Mouse (Mus musculus) heart, adult 2 months (tissue): Measurements from ENCODE around the gene Galp. TPM values are rescaled to one million over a fixed set of nuclear protein-coding genes. Genes with fewer than 3 reads are reported as not detected.

Experiments used
- DNase-seq, 2 experiments: peaks; one replicate each; pipeline ENCODE4 v3.0.0; 2021
- H3K27ac ChIP-seq: fragments of 200-600 bp; 2 replicates; pipeline ENCODE4 v1.8.1; 2022
- H3K27me3 ChIP-seq: fragments of 200-500 bp; 2 replicates; pipeline ENCODE4 v1.6.1; 2012; ENCODE audit warnings: mild to moderate bottlenecking, low read length, inconsistent platforms, mixed read lengths; ENCODE audit not compliant: control insufficient read depth, insufficient read depth
- H3K36me3 ChIP-seq: fragments of 200-500 bp; 2 replicates; pipeline ENCODE4 v1.6.1; 2012; ENCODE audit warnings: low read length, inconsistent platforms; ENCODE audit not compliant: control insufficient read depth, insufficient read depth
- H3K4me1 ChIP-seq: fragments of 200-500 bp; 2 replicates; pipeline ENCODE4 v1.6.1; 2011; ENCODE audit warnings: low read length; ENCODE audit not compliant: control insufficient read depth, insufficient read depth
- H3K4me3 ChIP-seq: fragments of 200-600 bp; 2 replicates; pipeline ENCODE4 v1.8.1; 2022
- H3K79me2 ChIP-seq: fragments of 200-500 bp; replicated peaks from 2 replicates; pipeline ENCODE4 v1.6.1; 2012; ENCODE audit warnings: mild to moderate bottlenecking, inconsistent platforms, low read length, moderate library complexity, mixed read lengths; ENCODE audit not compliant: control insufficient read depth, insufficient read depth
- H3K9ac ChIP-seq: fragments of 200-500 bp; 2 replicates; pipeline ENCODE4 v1.6.1; 2012; ENCODE audit warnings: low read depth, mild to moderate bottlenecking, control low read depth, inconsistent platforms, low read length, mixed read lengths
- CTCF ChIP-seq: fragments of 200-600 bp; IDR thresholded peaks from 2 replicates; pipeline ENCODE4 v1.8.1; 2022; ENCODE audit warnings: antibody characterized with exemption, mild to moderate bottlenecking, moderate library complexity
- EP300 ChIP-seq: fragments of 200-500 bp; IDR thresholded peaks from 2 replicates; pipeline ENCODE4 v1.6.1; 2011; ENCODE audit warnings: low read depth, low read length, control low read depth; ENCODE audit not compliant: insufficient read depth
- POLR2A ChIP-seq: fragments of 200-500 bp; IDR thresholded peaks from 2 replicates; pipeline ENCODE4 v1.6.1; 2011; ENCODE audit warnings: mild to moderate bottlenecking, low read depth, low read length, control low read depth; ENCODE audit not compliant: insufficient read depth
- WGBS: fragments of 180-500 bp; shearing (Covaris S2); methylation state at CpG from one replicate; pipeline ENCODE4 v1.1.7; 2018; 5-methylcytosine and 5-hydroxymethylcytosine counted together
- intact Hi-C: fragments of 180-260 bp; cut with DNase I; formaldehyde crosslinking; loops from one replicate; pipeline ENCODE4 v1.15.1; 2025
- long read RNA-seq: library from polyadenylated mRNA; stranded (forward); transcript quantifications from one replicate; pipeline ENCODE4 v2.0.0, GENCODE M21; 2021
- polyA plus RNA-seq: library from polyadenylated mRNA; depleted of rRNA; stranded (reverse); fragments of >200 nt; gene quantifications from 2 replicates; pipeline ENCODE4 v1.2.3, GENCODE M21; 2012; rRNA removed
- total RNA-seq, 2 experiments: library from RNA; stranded (reverse); gene quantifications; 2 replicates each; pipeline ENCODE4 v1.2.3; 2021

The Galp gene
- not detected for total RNA-seq
- not detected in 2 replicates for polyA plus RNA-seq
- long read RNA-seq: 0 reads

DNA sequence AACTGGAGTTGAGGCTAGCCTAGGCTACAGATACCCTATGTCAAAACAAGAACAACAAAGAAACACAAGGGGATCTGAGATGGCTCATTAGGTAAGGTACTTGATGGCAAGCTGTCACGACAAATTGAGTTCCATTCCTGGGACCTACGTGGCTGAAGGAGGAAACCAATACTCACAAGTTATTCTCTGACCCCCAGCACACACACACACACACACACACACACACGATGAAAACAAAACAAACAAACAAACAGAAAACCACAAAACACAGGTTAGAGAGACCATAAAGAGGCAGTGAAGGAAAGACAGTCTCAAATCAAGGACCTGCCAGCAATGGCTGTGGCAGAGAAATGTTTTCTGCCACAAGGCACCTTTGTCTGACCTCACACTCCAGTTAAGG lies at the start of gene Galp:
Galp (plus strand) TSS at position 301 of the 400 bp plus-strand sequence.
- no peaks in the 10 kb centered on the region for H3K27me3 ChIP-seq
- TF ChIP-seq CTCF: no peak
- intact Hi-C loops: no loop called here
- no peak within 1 kb of the TSS for H3K27ac ChIP-seq
- 51% methylated on average over 3 of the region's 3 CpGs for WGBS
- no peak within 1 kb of the TSS for H3K9ac ChIP-seq
- no peaks in the 10 kb centered on the region for H3K4me1 ChIP-seq
- DNase-seq: no peak
- H3K79me2 ChIP-seq: no peaks in the 10 kb centered on the region
- H3K4me3 ChIP-seq: no peak within 1 kb of the TSS
- H3K36me3 ChIP-seq: no peaks in the 10 kb centered on the region

DNA sequence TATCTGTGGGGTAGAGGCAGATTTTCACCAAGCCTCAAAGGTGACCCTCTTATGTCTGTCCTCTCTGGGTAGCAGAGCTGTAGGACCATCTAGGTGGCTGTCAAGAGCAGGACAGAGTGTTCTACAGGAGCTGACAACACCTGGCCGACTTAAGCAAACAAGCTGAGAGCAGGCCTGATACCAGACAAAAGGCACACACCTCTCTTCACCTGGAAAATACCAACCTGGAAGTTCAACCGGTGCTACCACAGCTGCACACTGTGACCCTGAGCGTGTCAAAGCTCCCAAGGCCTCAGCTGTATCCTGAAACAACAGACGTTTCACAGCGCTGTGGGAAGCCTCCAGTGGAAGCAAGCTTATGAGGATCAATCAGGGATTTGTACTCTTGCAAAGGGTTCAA lies 49.2 kb upstream of the Galp start:
- Histone ChIP-seq H3K9ac (no peak overlapping the region), H3K36me3 (peaks cover 13% of the 10 kb centered on the region), H3K27me3 (no peaks in the 10 kb centered on the region), H3K27ac (peak overlapping the region; percentile 44), H3K79me2 (peaks cover 9% of the 10 kb centered on the region), H3K4me3 (no peak overlapping the region), H3K4me1 (peaks cover 51% of the 10 kb centered on the region)
- 30% methylated on average over 5 of the region's 5 CpGs for WGBS
- intact Hi-C loops: loop anchor here (10.0 kb wide), 1 partner anchor 1493 kb away; the partner anchor contains the start of gene Ppp6r1
- no peak for TF ChIP-seq CTCF
- TF ChIP-seq EP300: no peak
- no peak for TF ChIP-seq POLR2A
- DNase-seq: no peak

DNA sequence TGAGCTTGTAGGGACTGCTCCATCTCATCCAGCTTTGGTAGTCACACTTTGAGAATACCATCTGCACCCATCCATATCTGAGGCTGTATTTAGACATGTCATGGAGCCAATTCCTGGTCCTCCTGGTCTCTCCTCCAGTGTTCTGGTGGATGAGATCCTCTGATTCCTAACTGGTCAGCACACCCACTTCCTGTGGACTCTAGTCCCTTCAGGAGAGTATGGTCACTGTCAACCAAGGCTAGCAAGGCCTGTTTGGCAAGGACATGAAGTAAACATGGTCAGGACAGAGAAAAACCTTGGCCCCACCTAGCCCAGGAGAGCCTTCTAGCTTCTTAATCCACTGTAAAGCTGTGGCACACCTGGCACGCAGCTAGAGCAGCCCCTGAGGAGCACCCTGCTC lies 45.6 kb upstream of the Galp start:
- Histone ChIP-seq H3K36me3 (peaks cover 12% of the 10 kb centered on the region), H3K27ac (peak overlapping the region; percentile 57), H3K9ac (no peak overlapping the region), H3K4me1 (peaks cover 44% of the 10 kb centered on the region), H3K79me2 (peaks cover 8% of the 10 kb centered on the region), H3K27me3 (no peaks in the 10 kb centered on the region), H3K4me3 (no peak overlapping the region)
- intact Hi-C loops: no loop called here
- DNase-seq: no peak
- TF ChIP-seq CTCF (no peak), POLR2A (no peak), EP300 (no peak)
- 34% methylated on average over 1 of the region's 1 CpGs for WGBS

DNA sequence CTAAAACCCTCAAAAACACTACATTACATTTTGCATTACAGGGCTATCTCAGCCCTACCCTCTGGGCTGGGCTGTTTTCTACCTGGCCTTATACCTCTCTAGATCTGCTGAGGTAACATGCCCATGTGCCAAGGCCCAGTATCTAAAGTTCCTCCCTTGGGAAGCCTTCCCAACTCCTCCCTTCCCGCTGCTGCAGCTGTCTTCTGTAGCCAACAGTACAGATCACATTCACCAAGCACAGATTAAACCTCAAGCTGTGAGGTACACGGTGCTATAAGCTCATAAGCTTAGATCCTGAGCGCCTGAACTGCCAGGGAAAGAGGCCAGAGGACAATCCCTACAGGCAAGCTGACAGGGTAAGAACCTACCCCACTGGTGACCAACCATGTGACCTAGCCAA lies 44.9 kb upstream of the Galp start:
- intact Hi-C loops: no loop called here
- Histone ChIP-seq H3K27ac (peak overlapping the region; percentile 57), H3K27me3 (no peaks in the 10 kb centered on the region), H3K4me1 (peaks cover 43% of the 10 kb centered on the region), H3K9ac (no peak overlapping the region), H3K36me3 (peaks cover 12% of the 10 kb centered on the region), H3K4me3 (no peak overlapping the region), H3K79me2 (peaks cover 8% of the 10 kb centered on the region)
- 24% methylated on average over 3 of the region's 3 CpGs for WGBS
- peak in 1 of 2 experiments; percentile 26 for DNase-seq
- no peak for TF ChIP-seq POLR2A
- 0 out of 2 replicates have a peak, but pooled peaks have one; percentile 11 for TF ChIP-seq EP300
- TF ChIP-seq CTCF: no peak

DNA sequence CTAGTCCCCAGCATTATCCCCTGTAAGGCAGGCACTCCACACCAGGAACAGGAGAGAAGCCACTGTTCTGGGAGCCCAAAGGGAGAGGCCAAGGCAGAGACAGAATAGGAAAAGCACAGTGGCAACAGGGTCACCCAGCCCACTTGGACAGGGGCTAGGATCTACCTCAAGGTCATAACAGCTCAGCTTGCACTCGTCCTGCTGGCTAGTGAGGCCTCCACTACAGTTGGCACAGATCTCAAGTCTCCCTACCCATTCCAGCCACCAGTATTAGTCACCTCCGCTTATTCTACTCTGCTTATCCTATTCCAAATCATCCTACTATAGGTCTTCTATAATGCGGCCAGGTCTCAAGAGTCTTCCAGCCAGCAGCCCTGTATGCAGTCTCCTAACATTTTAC lies 43.8 kb upstream of the Galp start:
- intact Hi-C loops: no loop called here
- no peak overlapping the region for H3K4me3 ChIP-seq
- H3K36me3 ChIP-seq: peaks cover 8% of the 10 kb centered on the region
- no peak for DNase-seq
- no peaks in the 10 kb centered on the region for H3K27me3 ChIP-seq
- H3K27ac ChIP-seq: peak overlapping the region; percentile 99
- peaks cover 8% of the 10 kb centered on the region for H3K79me2 ChIP-seq
- WGBS: 36% methylated on average over 3 of the region's 3 CpGs
- no peak overlapping the region for H3K9ac ChIP-seq
- TF ChIP-seq POLR2A (no peak), CTCF (no peak), EP300 (no peak)
- peaks cover 36% of the 10 kb centered on the region for H3K4me1 ChIP-seq

DNA sequence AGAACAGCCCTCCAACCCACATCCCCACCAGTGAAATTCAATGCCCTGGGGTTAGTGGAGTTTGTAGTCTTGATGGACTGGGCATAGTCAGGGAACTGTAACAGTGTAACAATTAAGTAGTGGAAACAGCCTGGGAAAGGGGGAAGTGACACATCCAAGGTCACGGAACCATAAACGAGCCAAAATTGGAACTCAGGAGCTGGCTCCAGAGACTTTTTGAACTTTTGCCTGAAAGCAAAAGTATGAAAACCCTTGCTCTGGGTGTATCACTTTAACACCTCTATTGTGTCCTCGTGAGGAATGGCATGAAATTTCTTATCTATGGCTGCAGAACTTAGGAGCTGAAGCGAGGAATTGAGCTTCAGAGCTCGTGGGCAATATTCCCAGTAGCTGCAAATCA lies 42.7 kb upstream of the Galp start:
- Histone ChIP-seq H3K36me3 (peaks cover 8% of the 10 kb centered on the region), H3K79me2 (peaks cover 5% of the 10 kb centered on the region; the same call in 1 of the 2 replicates), H3K4me1 (peaks cover 32% of the 10 kb centered on the region), H3K27me3 (no peaks in the 10 kb centered on the region), H3K4me3 (peak overlapping the region; percentile 99), H3K9ac (peak overlapping the region; percentile 20), H3K27ac (peak overlapping the region; percentile 99)
- no peak for DNase-seq
- no peak for TF ChIP-seq CTCF
- TF ChIP-seq POLR2A: no peak
- no peak for TF ChIP-seq EP300
- WGBS: 5% methylated on average over 5 of the region's 5 CpGs
- intact Hi-C loops: no loop called here
